Mouse (Mus musculus) CH12.LX (cell line): Measurements from ENCODE around the gene Gstp1. TPM values are rescaled to one million over a fixed set of nuclear protein-coding genes. Genes with fewer than 3 reads are reported as not detected.

Source experiments
- DNase-seq: peaks from one replicate; pipeline ENCODE4 v3.0.0-alpha.2; 2013; ENCODE audit errors: extremely low read depth
- H3K27ac ChIP-seq: 2 replicates; pipeline ENCODE4 v1.5.1; 2012; ENCODE audit warnings: low read depth, mild to moderate bottlenecking, control low read depth, moderate library complexity; ENCODE audit not compliant: insufficient read depth
- H3K27me3 ChIP-seq: replicated peaks from 2 replicates; pipeline ENCODE3; 2012; ENCODE audit warnings: inconsistent platforms
- H3K36me3 ChIP-seq, 2 experiments: replicated peaks in 1 of 2; 2 replicates each; pipeline versions ENCODE3 to v1.6.1; 2012; ENCODE audit warnings: inconsistent platforms in 1 of 2, low read length in 1 of 2, mild to moderate bottlenecking in 1 of 2, mixed read lengths in 1 of 2, moderate library complexity in 1 of 2; ENCODE audit not compliant: control insufficient read depth in 1 of 2, insufficient read depth in 1 of 2
- H3K4me1 ChIP-seq, 2 experiments: 2 replicates each; pipeline ENCODE4 v1.6.1; 2012; ENCODE audit warnings: inconsistent platforms in 1 of 2, moderate library complexity in 1 of 2; ENCODE audit not compliant: insufficient read depth in 2 of 2, control insufficient read depth in 1 of 2
- H3K4me2 ChIP-seq: 2 replicates; pipeline ENCODE4 v1.6.1; 2012; ENCODE audit warnings: low read depth, mild to moderate bottlenecking, control low read depth; ENCODE audit not compliant: poor library complexity, insufficient read depth, severe bottlenecking
- H3K4me3 ChIP-seq, 3 experiments: fragments of 150-350 bp in 1 of 3; sonication (generic) in 1 of 3; replicated peaks in 1 of 3; 2 replicates each; pipeline versions ENCODE3 to v1.5.1; 2011 to 2012; ENCODE audit warnings: low read depth in 2 of 3, low read length in 2 of 3, mild to moderate bottlenecking in 2 of 3, moderate library complexity in 2 of 3, control low read depth in 1 of 3, improper control_type of control experiment in 1 of 3, inconsistent platforms in 1 of 3, mixed read lengths in 1 of 3; ENCODE audit not compliant: poor library complexity in 1 of 3
- H3K79me2 ChIP-seq: replicated peaks from 2 replicates; pipeline ENCODE4 v1.6.1; 2012; ENCODE audit warnings: mild to moderate bottlenecking, moderate library complexity; ENCODE audit not compliant: control insufficient read depth, poor library complexity, insufficient read depth, severe bottlenecking; ENCODE audit errors: extremely low read depth
- H3K9ac ChIP-seq: 2 replicates; pipeline ENCODE4 v1.6.1; 2012; ENCODE audit warnings: low read depth, mild to moderate bottlenecking, control low read depth, moderate library complexity; ENCODE audit not compliant: insufficient read depth
- H3K9me3 ChIP-seq: replicated peaks from 2 replicates; pipeline ENCODE3; 2012; ENCODE audit warnings: low read length, inconsistent platforms, mixed read lengths
- E2F4 ChIP-seq: IDR thresholded peaks from 2 replicates; pipeline ENCODE4 v1.6.1; 2011; ENCODE audit warnings: low read depth, low read length, improper control_type of control experiment; ENCODE audit not compliant: insufficient replicate concordance
- EP300 ChIP-seq: IDR thresholded peaks from 2 replicates; pipeline ENCODE4 v1.6.1; 2011; ENCODE audit warnings: low read length, improper control_type of control experiment
- ETS1 ChIP-seq: conservative IDR thresholded peaks from 2 replicates; pipeline ENCODE4 v1.6.1; 2012; ENCODE audit warnings: low read depth, mild to moderate bottlenecking, inconsistent platforms, low read length, improper control_type of control experiment, moderate library complexity
- GABPA ChIP-seq: IDR thresholded peaks from 2 replicates; pipeline ENCODE4 v1.6.1; 2012; ENCODE audit warnings: low read depth, low read length, improper control_type of control experiment, inconsistent platforms; ENCODE audit not compliant: insufficient replicate concordance
- HCFC1 ChIP-seq: IDR thresholded peaks from 2 replicates; pipeline ENCODE4 v1.6.1; 2012; ENCODE audit warnings: low read depth, mild to moderate bottlenecking, inconsistent platforms, low read length, improper control_type of control experiment
- IRF4 ChIP-seq: IDR thresholded peaks from 2 replicates; pipeline ENCODE4 v1.6.1; 2014; ENCODE audit warnings: low read depth, mild to moderate bottlenecking, inconsistent platforms, low read length, improper control_type of control experiment
- JUND ChIP-seq: conservative IDR thresholded peaks from 2 replicates; pipeline ENCODE4 v1.6.1; 2011; ENCODE audit warnings: low read depth, low read length, improper control_type of control experiment
- MAZ ChIP-seq: IDR thresholded peaks from 2 replicates; pipeline ENCODE4 v1.6.1; 2012; ENCODE audit warnings: low read depth, mild to moderate bottlenecking, inconsistent platforms, low read length, improper control_type of control experiment, moderate library complexity
- MEF2A ChIP-seq: IDR thresholded peaks from 2 replicates; pipeline ENCODE4 v1.6.1; 2014; ENCODE audit warnings: low read depth, mild to moderate bottlenecking, inconsistent platforms, low read length, improper control_type of control experiment, borderline replicate concordance
- MXI1 ChIP-seq: IDR thresholded peaks from 2 replicates; pipeline ENCODE4 v1.6.1; 2011; ENCODE audit warnings: mild to moderate bottlenecking, low read depth, low read length, improper control_type of control experiment
- MYC ChIP-seq: IDR thresholded peaks from 2 replicates; pipeline ENCODE4 v1.6.1; 2011; ENCODE audit warnings: low read depth, mild to moderate bottlenecking, improper control_type of control experiment, low read length
- NRF1 ChIP-seq: IDR thresholded peaks from 2 replicates; pipeline ENCODE4 v1.6.1; 2014; ENCODE audit warnings: low read depth, mild to moderate bottlenecking, inconsistent platforms, low read length, improper control_type of control experiment, moderate library complexity
- POLR2A ChIP-seq: IDR thresholded peaks from 2 replicates; pipeline ENCODE4 v1.6.1; 2011; ENCODE audit warnings: low read depth, mild to moderate bottlenecking, improper control_type of control experiment, low read length
- RAD21 ChIP-seq: IDR thresholded peaks from 2 replicates; pipeline ENCODE4 v1.6.1; 2011; ENCODE audit warnings: low read depth, mild to moderate bottlenecking, low read length, improper control_type of control experiment, moderate library complexity
- SMC3 ChIP-seq: IDR thresholded peaks from 2 replicates; pipeline ENCODE4 v1.6.1; 2011; ENCODE audit warnings: low read depth, low read length, improper control_type of control experiment
- TBP ChIP-seq: conservative IDR thresholded peaks from 2 replicates; pipeline ENCODE4 v1.6.1; 2011; ENCODE audit warnings: low read depth, low read length, improper control_type of control experiment
- TCF12 ChIP-seq: IDR thresholded peaks from 2 replicates; pipeline ENCODE4 v1.6.1; 2014; ENCODE audit warnings: low read depth, mild to moderate bottlenecking, inconsistent platforms, low read length, improper control_type of control experiment
- UBTF ChIP-seq: IDR thresholded peaks from 2 replicates; pipeline ENCODE4 v1.6.1; 2012; ENCODE audit warnings: low read depth, mild to moderate bottlenecking, inconsistent platforms, low read length, improper control_type of control experiment, moderate library complexity
- USF1 ChIP-seq: IDR thresholded peaks from 2 replicates; pipeline ENCODE4 v1.6.1; 2014; ENCODE audit warnings: low read depth, mild to moderate bottlenecking, inconsistent platforms, low read length, improper control_type of control experiment
- USF2 ChIP-seq: conservative IDR thresholded peaks from 2 replicates; pipeline ENCODE4 v1.6.1; 2011; ENCODE audit warnings: low read depth, low read length, improper control_type of control experiment
- ZC3H11A ChIP-seq: IDR thresholded peaks from 2 replicates; pipeline ENCODE4 v1.6.1; 2012; ENCODE audit warnings: low read depth, mild to moderate bottlenecking, inconsistent platforms, low read length, improper control_type of control experiment
- ZMIZ1 ChIP-seq: IDR thresholded peaks from 2 replicates; pipeline ENCODE4 v1.6.1; 2012; ENCODE audit warnings: low read depth, mild to moderate bottlenecking, inconsistent platforms, low read length, improper control_type of control experiment
- ZNF384 ChIP-seq: IDR thresholded peaks from 2 replicates; pipeline ENCODE4 v1.6.1; 2012; ENCODE audit warnings: low read depth, low read length, improper control_type of control experiment, inconsistent platforms
- dilution Hi-C: fragments of 300-500 bp; cut with MboI; formaldehyde crosslinking; loops from 2 replicates; pipeline ENCODE4 v1.14.3; 2020; ENCODE audit warnings: low sequenced_read_pairs; ENCODE audit not compliant: extremely low pct_unique_long_range_greater_than_20kb, extremely low pct_ligation_motif_present
- in situ Hi-C: fragments of 300-500 bp; cut with MboI; formaldehyde crosslinking; loops from 3 replicates; pipeline ENCODE4 v1.14.3; 2019; ENCODE audit warnings: low sequenced_read_pairs, low pct_ligation_motif_present, low pct_unique_long_range_greater_than_20kb, mixed read lengths
- polyA plus RNA-seq: library from polyadenylated mRNA; unstranded; fragments of >175 nt; gene quantifications from 2 replicates; pipeline ENCODE4 v1.2.1, GENCODE M21; 2012; ENCODE audit warnings: low read depth; ENCODE audit not compliant: insufficient read length
- total RNA-seq, 2 experiments: library from RNA; depleted of rRNA; stranded (reverse); fragments of 300-350 nt in 1 of 2; fragments of >200 nt in 1 of 2; gene quantifications; 2 replicates each; pipeline ENCODE4 v1.2.3; 2012 to 2014

Gene Gstp1
- total and polyA plus RNA-seq, 3 experiments = 333 to 696 (median 529) TPM

GRCm38 (mm10) chr19:4011086-4011485, 26.7 kb downstream of the Gstp1 start:
- TF ChIP-seq MYC (no peak), HCFC1 (no peak), MAZ (no peak), MXI1 (no peak)
- TF ChIP-seq, all 38 proteins: peak for 0
- H3K4me1 ChIP-seq = peaks cover 4 to 18% of the 10 kb centered on the region in 2 experiments
- H3K4me3 ChIP-seq = no peak overlapping the region
- H3K27me3 ChIP-seq = peaks cover 2% of the 10 kb centered on the region
- dilution Hi-C loops (no loop called here), in situ Hi-C loops (no loop called here)
- no peak overlapping the region for H3K4me2 ChIP-seq
- DNase-seq = no peak
- peaks cover 8% of the 10 kb centered on the region; the same call in 1 of the 2 replicates for H3K79me2 ChIP-seq
- H3K9me3 ChIP-seq = no peaks in the 10 kb centered on the region
- H3K36me3 ChIP-seq = peaks cover 45 to 52% of the 10 kb centered on the region in 2 experiments
- H3K9ac ChIP-seq = no peak overlapping the region
- no peak overlapping the region for H3K27ac ChIP-seq

GRCm38 (mm10) chr19:4005971-4006370, 31.8 kb downstream of the Gstp1 start:
- Histone ChIP-seq H3K36me3 (peaks cover 56 to 89% of the 10 kb centered on the region in 2 experiments), H3K9me3 (no peaks in the 10 kb centered on the region), H3K9ac (no peak overlapping the region), H3K4me1 (peaks cover 4 to 12% of the 10 kb centered on the region in 2 experiments), H3K4me3 (no peak overlapping the region), H3K79me2 (no peaks in the 10 kb centered on the region), H3K4me2 (no peak overlapping the region), H3K27me3 (no peaks in the 10 kb centered on the region), H3K27ac (no peak overlapping the region)
- TF ChIP-seq USF2 (no peak), ZMIZ1 (no peak), GABPA (no peak), MXI1 (no peak), TCF12 (no peak)
- dilution Hi-C loops (no loop called here), in situ Hi-C loops (no loop called here)
- no peak for DNase-seq

- TF ChIP-seq E2F4 = no peak
- no peak for TF ChIP-seq ZC3H11A
- no peak for TF ChIP-seq USF2
- TF ChIP-seq MEF2A = no peak
- no peak for TF ChIP-seq GABPA
- no peak for TF ChIP-seq POLR2A
- TF ChIP-seq USF1 = no peak
- TF ChIP-seq JUND = no peak
- TF ChIP-seq MXI1 = no peak
- TF ChIP-seq EP300 = no peak
- no peak for TF ChIP-seq ZNF384
- TF ChIP-seq TBP = no peak
- no peak for TF ChIP-seq IRF4
- no peak for TF ChIP-seq MAZ
- TF ChIP-seq SMC3 = no peak
- no peak for TF ChIP-seq HCFC1
- no peak for TF ChIP-seq UBTF
- no peak for TF ChIP-seq ETS1
- no peak for TF ChIP-seq RAD21
- TF ChIP-seq NRF1 = no peak
- in situ Hi-C loops (no loop called here), dilution Hi-C loops (no loop called here)
- Histone ChIP-seq H3K27ac (no peak overlapping the region), H3K4me3 (no peak overlapping the region), H3K4me1 (peaks cover 5 to 12% of the 10 kb centered on the region in 2 experiments), H3K36me3 (peaks cover 53 to 81% of the 10 kb centered on the region in 2 experiments), H3K9ac (no peak overlapping the region), H3K4me2 (no peak overlapping the region), H3K79me2 (no peaks in the 10 kb centered on the region), H3K27me3 (no peaks in the 10 kb centered on the region), H3K9me3 (no peaks in the 10 kb centered on the region)
- DNase-seq = no peak
Measured at GRCm38 (mm10) chr19:4005091-4005490, 32.7 kb downstream of the Gstp1 start.
